Mouse (Mus musculus): ENCODE results near the gene Soga1. TPM values are rescaled to one million over a fixed set of nuclear protein-coding genes. Genes with fewer than 3 reads are reported as not detected.

Soga1 gene
- polyA plus RNA-seq, 1 experiment from 2014 or later: 1.4 TPM

- peaks cover 9% of the 10 kb centered on the region; the same call in 1 of the 2 replicates for H3K36me3 ChIP-seq (replicated peaks)
- H3K27me3 ChIP-seq: no peaks in the 10 kb centered on the region
- no peak overlapping the region for H3K4me2 ChIP-seq
- peaks cover 30% of the 10 kb centered on the region for H3K4me1 ChIP-seq (replicated peaks)
- H3K27ac ChIP-seq (replicated peaks): no peak overlapping the region; the same call in 1 of the 2 replicates
- no peak overlapping the region for H3K4me3 ChIP-seq (replicated peaks)
- H3K9me3 ChIP-seq (replicated peaks): no peaks in the 10 kb centered on the region
- WGBS (ENCODE audit: insufficient replicate concordance): 66% methylated on average over 4 of the region's 4 CpGs
- no peak for ATAC-seq (ENCODE audit: insufficient read depth)
- no peak overlapping the region for H3K9ac ChIP-seq
Observed at GRCm38 (mm10) chr2:156981291-156981690, 97.8 kb downstream of the Soga1 start.

DNA sequence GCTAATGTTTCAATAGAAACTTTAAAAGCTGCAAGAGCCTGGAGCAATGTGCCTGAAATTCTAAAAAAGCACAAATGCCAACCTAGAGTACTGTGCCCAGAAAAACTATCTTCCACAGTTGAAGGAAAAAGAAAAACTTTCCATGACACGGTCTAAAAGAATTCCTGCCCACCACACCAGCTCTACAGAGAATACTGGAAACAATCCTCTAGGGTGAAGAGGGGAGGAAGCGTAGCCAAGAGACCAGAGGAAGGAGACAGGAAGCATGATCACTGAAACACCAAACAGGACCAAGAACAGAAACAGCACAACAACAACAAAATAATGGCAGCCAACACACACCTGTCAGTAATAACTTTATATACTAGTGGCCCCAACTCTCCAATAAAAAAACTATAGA is 99.0 kb downstream of the Soga1 start:
- Histone ChIP-seq H3K27ac (replicated peaks) (no peak overlapping the region), H3K4me3 (replicated peaks) (no peak overlapping the region), H3K27me3 (no peaks in the 10 kb centered on the region), H3K4me1 (replicated peaks) (peaks cover 30% of the 10 kb centered on the region), H3K4me2 (no peak overlapping the region), H3K9ac (no peak overlapping the region), H3K36me3 (replicated peaks) (peaks cover 9% of the 10 kb centered on the region; the same call in 1 of the 2 replicates), H3K9me3 (replicated peaks) (no peaks in the 10 kb centered on the region)
- WGBS (ENCODE audit: insufficient replicate concordance): 69% methylated on average over 2 of the region's 2 CpGs
- no peak for ATAC-seq (ENCODE audit: insufficient read depth)

GRCm38 (mm10) chr2:156976711-156977110 is 102.3 kb downstream of the Soga1 start:
- Histone ChIP-seq H3K4me2 (no peak overlapping the region), H3K27me3 (no peaks in the 10 kb centered on the region)
- ATAC-seq (ENCODE audit: insufficient read depth): no peak

GRCm38 (mm10) chr2:156974967-156975366 is 104.1 kb downstream of the Soga1 start:
- Histone ChIP-seq H3K4me2 (no peak overlapping the region), H3K4me1 (replicated peaks) (peaks cover 10% of the 10 kb centered on the region; the same call in 1 of the 2 replicates), H3K9me3 (replicated peaks) (no peaks in the 10 kb centered on the region), H3K9ac (no peak overlapping the region), H3K27ac (replicated peaks) (no peak overlapping the region; the same call in 1 of the 2 replicates), H3K27me3 (no peaks in the 10 kb centered on the region), H3K4me3 (replicated peaks) (no peak overlapping the region), H3K36me3 (replicated peaks) (peaks cover 13% of the 10 kb centered on the region; the same call in 1 of the 2 replicates)
- no peak for ATAC-seq (ENCODE audit: insufficient read depth)
- WGBS (ENCODE audit: insufficient replicate concordance): 39% methylated on average over 2 of the region's 2 CpGs

More at GRCm38 (mm10) chr2:156976711-156977110, 102.3 kb downstream of the Soga1 start:
- no peaks in the 10 kb centered on the region for H3K9me3 ChIP-seq (replicated peaks)
- peaks cover 12% of the 10 kb centered on the region for H3K4me1 ChIP-seq (replicated peaks)
- no peak overlapping the region for H3K4me3 ChIP-seq (replicated peaks)
- H3K9ac ChIP-seq: no peak overlapping the region
- H3K36me3 ChIP-seq (replicated peaks): peaks cover 7% of the 10 kb centered on the region; the same call in 1 of the 2 replicates
- H3K27ac ChIP-seq (replicated peaks): no peak overlapping the region

GRCm38 (mm10) chr2:156973316-156974100 is 105.5 kb downstream of the Soga1 start:
- peaks cover 18% of the 10 kb centered on the region for H3K36me3 ChIP-seq (replicated peaks)
- H3K4me2 ChIP-seq: no peak overlapping the region
- WGBS (ENCODE audit: insufficient replicate concordance): 78% methylated on average over 5 of the region's 5 CpGs
- H3K4me3 ChIP-seq (replicated peaks): no peak overlapping the region
- no peaks in the 10 kb centered on the region for H3K9me3 ChIP-seq (replicated peaks)
- no peaks in the 10 kb centered on the region for H3K27me3 ChIP-seq
- no peak overlapping the region for H3K9ac ChIP-seq
- H3K4me1 ChIP-seq (replicated peaks): peaks cover 10% of the 10 kb centered on the region; the same call in 1 of the 2 replicates
- no peak overlapping the region for H3K27ac ChIP-seq (replicated peaks)
- ATAC-seq (ENCODE audit: insufficient read depth): no peak

GRCm38 (mm10) chr2:156970253-156970652 is 108.8 kb downstream of the Soga1 start:
- Histone ChIP-seq H3K9me3 (replicated peaks) (no peaks in the 10 kb centered on the region), H3K27me3 (no peaks in the 10 kb centered on the region), H3K27ac (replicated peaks) (no peak overlapping the region), H3K9ac (no peak overlapping the region), H3K4me1 (replicated peaks) (peaks cover 17% of the 10 kb centered on the region), H3K36me3 (replicated peaks) (peaks cover 22% of the 10 kb centered on the region), H3K4me3 (replicated peaks) (no peak overlapping the region), H3K4me2 (no peak overlapping the region)
- no peak for ATAC-seq (ENCODE audit: insufficient read depth)
- 64% methylated on average over 7 of the region's 7 CpGs for WGBS (ENCODE audit: insufficient replicate concordance)

DNA sequence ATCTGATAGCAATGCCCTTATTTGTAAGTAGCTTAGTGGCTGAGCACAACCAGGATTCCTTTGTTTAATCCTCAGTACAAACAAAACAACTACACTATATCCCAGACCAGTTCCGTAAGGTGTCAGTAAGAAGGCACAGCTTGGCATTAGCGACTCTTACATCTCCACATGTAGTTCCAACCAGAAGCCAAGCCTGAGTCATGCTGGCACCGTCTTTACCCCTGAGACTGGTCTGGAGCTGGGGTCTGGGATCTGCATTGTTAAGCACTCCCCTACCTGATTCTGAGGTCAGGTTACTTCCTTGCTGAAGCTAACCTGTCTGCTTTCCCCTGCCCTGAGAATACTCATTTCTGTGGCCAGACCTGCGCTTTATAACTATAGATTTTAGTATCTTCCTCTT is 110.6 kb downstream of the Soga1 start:
- Histone ChIP-seq H3K4me1 (replicated peaks) (peaks cover 14% of the 10 kb centered on the region), H3K27me3 (no peaks in the 10 kb centered on the region), H3K4me3 (replicated peaks) (no peak overlapping the region), H3K9me3 (replicated peaks) (no peaks in the 10 kb centered on the region), H3K27ac (replicated peaks) (no peak overlapping the region), H3K4me2 (no peak overlapping the region), H3K36me3 (replicated peaks) (peaks cover 30% of the 10 kb centered on the region), H3K9ac (no peak overlapping the region)
- no peak for ATAC-seq (ENCODE audit: insufficient read depth)
- 81% methylated on average over 4 of the region's 4 CpGs for WGBS (ENCODE audit: insufficient replicate concordance)

- no peaks in the 10 kb centered on the region for H3K9me3 ChIP-seq (replicated peaks)
- no peak overlapping the region for H3K9ac ChIP-seq
- no peak overlapping the region for H3K4me2 ChIP-seq
- peaks cover 31% of the 10 kb centered on the region for H3K36me3 ChIP-seq (replicated peaks)
- WGBS (ENCODE audit: insufficient replicate concordance): 62% methylated on average over 6 of the region's 6 CpGs
- no peak overlapping the region for H3K27ac ChIP-seq (replicated peaks)
- ATAC-seq (ENCODE audit: insufficient read depth): no peak
- no peak overlapping the region for H3K4me3 ChIP-seq (replicated peaks)
- peaks cover 14% of the 10 kb centered on the region for H3K4me1 ChIP-seq (replicated peaks)
- H3K27me3 ChIP-seq: no peaks in the 10 kb centered on the region
Observed at GRCm38 (mm10) chr2:156967388-156967787, 111.7 kb downstream of the Soga1 start.

Other genes starting within 250 kb of the Soga1 start
- gene Tgif2, start 239.2 kb downstream of the Soga1 start, polyA plus RNA-seq (2015; fragmentation: Nextera tagmentation; extraction: Ambion mirVana): 6.3 and 6.6 TPM in 2 replicates
- 2.0 and 2.5 TPM in 2 replicates for gene 4930518I15Rik, start 221.3 kb downstream of the Soga1 start, polyA plus RNA-seq (2015; fragmentation: Nextera tagmentation; extraction: Ambion mirVana)
- gene Rab5if, start 216.1 kb downstream of the Soga1 start, polyA plus RNA-seq (2015; fragmentation: Nextera tagmentation; extraction: Ambion mirVana): 124 and 140 TPM in 2 replicates
- 2.1 TPM in 2 replicates for gene Sla2, start 192.1 kb downstream of the Soga1 start, polyA plus RNA-seq (2015; fragmentation: Nextera tagmentation; extraction: Ambion mirVana)
- 32.9 and 35.1 TPM in 2 replicates for gene Ndrg3, start 87.2 kb downstream of the Soga1 start, polyA plus RNA-seq (2015; fragmentation: Nextera tagmentation; extraction: Ambion mirVana)
- 28.9 and 29.5 TPM in 2 replicates for gene Dsn1, start 72.1 kb downstream of the Soga1 start, polyA plus RNA-seq (2015; fragmentation: Nextera tagmentation; extraction: Ambion mirVana)
- not detected in 2 replicates for gene Tldc2, start 7.8 kb upstream of the Soga1 start, polyA plus RNA-seq (2015; fragmentation: Nextera tagmentation; extraction: Ambion mirVana)
- 15.2 and 18.1 TPM in 2 replicates for gene Samhd1, start 56.0 kb upstream of the Soga1 start, polyA plus RNA-seq (2015; fragmentation: Nextera tagmentation; extraction: Ambion mirVana)
- 19.7 and 20.9 TPM in 2 replicates for gene Rbl1, start 125.3 kb upstream of the Soga1 start, polyA plus RNA-seq (2015; fragmentation: Nextera tagmentation; extraction: Ambion mirVana)
- gene Rpn2, start 199.8 kb upstream of the Soga1 start, polyA plus RNA-seq (2015; fragmentation: Nextera tagmentation; extraction: Ambion mirVana): 159 and 170 TPM in 2 replicates
- 0.20 and 0.28 TPM in 2 replicates for gene Mroh8, start 200.3 kb upstream of the Soga1 start, polyA plus RNA-seq (2015; fragmentation: Nextera tagmentation; extraction: Ambion mirVana)